Mouse (Mus musculus) heart, postnatal 0 days (tissue): ENCODE measurements at regions not wholly inside any gene's neighbourhood (a gene's known extent, or its start where the extent isn't known, plus 50 kb on each side); places are given as distances from the start of the nearest gene placed in this dataset.

Source experiments
- ATAC-seq: fragments of 200-750 bp; cut with Nextera tagmentation; 2 replicates; pipeline ENCODE4 v1.8.0; 2017; ENCODE audit warnings: low read depth, moderate number of reproducible peaks, moderate library complexity; ENCODE audit not compliant: insufficient read depth
- DNase-seq: peaks from one replicate; pipeline ENCODE4 v3.0.0-alpha.2; 2016; ENCODE audit warnings: low spot score
- H3K27ac ChIP-seq: fragments of 300-500 bp; sonication (generic); 2 replicates; pipeline ENCODE4 v1.5.1; 2014; ENCODE audit warnings: low read depth, mild to moderate bottlenecking
- H3K27me3 ChIP-seq: fragments of 300-500 bp; sonication (generic); 2 replicates; pipeline ENCODE4 v1.6.1; 2014; ENCODE audit warnings: low read length, mixed read lengths; ENCODE audit not compliant: control insufficient read depth, insufficient read depth
- H3K36me3 ChIP-seq: fragments of 300-500 bp; sonication (generic); replicated peaks from 2 replicates; pipeline ENCODE4 v1.6.1; 2014; ENCODE audit warnings: low read length, mixed read lengths; ENCODE audit not compliant: control insufficient read depth, insufficient read depth
- H3K4me1 ChIP-seq: fragments of 300-500 bp; sonication (generic); 2 replicates; pipeline ENCODE4 v1.6.1; 2014; ENCODE audit warnings: antibody characterized with exemption; ENCODE audit not compliant: control insufficient read depth, insufficient read depth
- H3K4me2 ChIP-seq: fragments of 300-500 bp; sonication (generic); 2 replicates; pipeline ENCODE4 v1.6.1; 2014; ENCODE audit warnings: low read depth, mild to moderate bottlenecking, low read length, moderate library complexity
- H3K4me3 ChIP-seq: fragments of 300-500 bp; sonication (generic); 2 replicates; pipeline ENCODE4 v1.5.1; 2014; ENCODE audit warnings: low read depth, low read length
- H3K9ac ChIP-seq: fragments of 300-500 bp; sonication (generic); replicated peaks from 2 replicates; pipeline ENCODE4 v1.6.1; 2014; ENCODE audit warnings: low read depth, low read length, mixed read lengths
- H3K9me3 ChIP-seq: fragments of 300-500 bp; sonication (generic); replicated peaks from 2 replicates; pipeline ENCODE4 v1.6.1; 2016; ENCODE audit warnings: low read length; ENCODE audit not compliant: control insufficient read depth
- CTCF ChIP-seq: IDR thresholded peaks from 2 replicates; pipeline ENCODE4 v1.5.1; 2016; ENCODE audit warnings: antibody characterized with exemption, control low read depth, low read depth
- EP300 ChIP-seq: IDR thresholded peaks from 2 replicates; pipeline ENCODE4 v1.6.1; 2016; ENCODE audit warnings: antibody characterized with exemption, low read depth
- WGBS: fragments of 180-500 bp; shearing (Covaris S2); extraction: QIAGEN DNeasy Blood & Tissue Kit; methylation state at CpG from one replicate; pipeline ENCODE4 v1.1.7; 2014; 5-methylcytosine and 5-hydroxymethylcytosine counted together

DNA sequence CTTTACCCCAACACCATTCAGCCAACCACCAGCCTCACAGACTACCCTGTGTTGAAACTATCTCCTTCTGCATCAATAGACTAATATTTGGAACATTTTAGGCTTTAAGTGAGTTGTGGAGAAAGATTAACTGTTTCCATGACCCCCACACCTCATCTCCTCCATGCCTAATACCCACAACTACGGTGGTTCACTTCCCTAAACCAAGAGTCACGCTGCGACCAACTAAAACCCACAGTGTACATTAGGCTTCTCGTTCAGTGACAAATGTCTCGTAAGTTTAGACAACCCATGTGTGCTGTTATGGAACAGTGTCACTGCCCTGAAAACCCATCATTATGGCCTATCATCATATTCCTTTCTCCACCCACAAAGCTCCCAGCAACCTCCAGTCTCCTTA, 381.3 kb upstream of the Runx1 start:
- no peaks in the 10 kb centered on the region for H3K27me3 ChIP-seq
- no peaks in the 10 kb centered on the region for H3K36me3 ChIP-seq
- H3K4me2 ChIP-seq = no peak overlapping the region
- H3K4me3 ChIP-seq = no peak overlapping the region
- H3K4me1 ChIP-seq = no peaks in the 10 kb centered on the region
- H3K9ac ChIP-seq = no peak overlapping the region
- DNase-seq (no peak), ATAC-seq (no peak)
- no peaks in the 10 kb centered on the region for H3K9me3 ChIP-seq
- no peak overlapping the region for H3K27ac ChIP-seq
- TF ChIP-seq EP300 = no peak
- 94% methylated on average over 5 of the region's 5 CpGs for WGBS

DNA sequence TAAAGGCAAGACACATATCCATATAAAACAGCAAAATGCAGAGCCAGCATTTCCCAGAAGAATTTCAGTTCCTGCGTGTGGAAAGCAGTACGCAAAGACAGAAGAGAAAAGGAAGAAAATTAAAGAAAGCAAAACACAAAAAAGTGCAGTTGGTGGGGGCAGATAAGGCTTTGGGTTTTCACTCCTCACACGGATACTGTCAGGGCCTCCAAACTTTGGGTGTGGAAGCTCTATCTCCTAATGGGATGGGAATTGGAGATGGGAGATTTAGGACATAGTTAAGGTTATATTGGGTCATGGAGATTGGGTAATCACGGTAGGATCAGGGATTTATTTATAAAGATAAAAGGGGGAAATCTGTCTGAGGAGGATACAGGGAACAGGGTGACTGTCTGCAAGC, 380.4 kb upstream of the Runx1 start:
- ATAC-seq = no peak
- 75% methylated on average over 4 of the region's 4 CpGs for WGBS
- H3K36me3 ChIP-seq = no peaks in the 10 kb centered on the region

GRCm38 (mm10) chr16:93204601-93205000, 378.7 kb upstream of the Runx1 start:
- H3K4me1 ChIP-seq = no peaks in the 10 kb centered on the region
- no peak overlapping the region for H3K4me3 ChIP-seq
- ATAC-seq (no peak), DNase-seq (no peak)
- 61% methylated on average over 4 of the region's 4 CpGs for WGBS
- no peak overlapping the region for H3K9ac ChIP-seq
- H3K9me3 ChIP-seq = no peaks in the 10 kb centered on the region
- TF ChIP-seq CTCF = no peak
- TF ChIP-seq EP300 = no peak
- no peaks in the 10 kb centered on the region for H3K27me3 ChIP-seq
- no peak overlapping the region for H3K4me2 ChIP-seq
- no peaks in the 10 kb centered on the region for H3K36me3 ChIP-seq
- no peak overlapping the region for H3K27ac ChIP-seq

More for the DNA sequence above, 380.4 kb upstream of the Runx1 start:
- TF ChIP-seq EP300 = no peak
- no peak for DNase-seq
- Histone ChIP-seq H3K4me3 (no peak overlapping the region), H3K9me3 (no peaks in the 10 kb centered on the region), H3K27me3 (no peaks in the 10 kb centered on the region), H3K4me1 (no peaks in the 10 kb centered on the region), H3K27ac (no peak overlapping the region), H3K9ac (no peak overlapping the region), H3K4me2 (no peak overlapping the region)

- no peak overlapping the region for H3K27ac ChIP-seq
- no peak overlapping the region for H3K9ac ChIP-seq
- H3K4me2 ChIP-seq = no peak overlapping the region
- no peaks in the 10 kb centered on the region for H3K27me3 ChIP-seq
- ATAC-seq = no peak
- TF ChIP-seq EP300 (no peak), CTCF (no peak)
- no peaks in the 10 kb centered on the region for H3K4me1 ChIP-seq
- no peaks in the 10 kb centered on the region for H3K9me3 ChIP-seq
- H3K4me3 ChIP-seq = no peak overlapping the region
- no peaks in the 10 kb centered on the region for H3K36me3 ChIP-seq
- no peak for DNase-seq
Observed at GRCm38 (mm10) chr16:93202591-93202990, 376.6 kb upstream of the Runx1 start.

GRCm38 (mm10) chr16:93197300-93197699, 371.4 kb upstream of the Runx1 start:
- Histone ChIP-seq H3K4me1 (no peaks in the 10 kb centered on the region), H3K9me3 (no peaks in the 10 kb centered on the region), H3K4me3 (no peak overlapping the region), H3K27ac (no peak overlapping the region), H3K9ac (no peak overlapping the region), H3K4me2 (no peak overlapping the region), H3K27me3 (no peaks in the 10 kb centered on the region), H3K36me3 (no peaks in the 10 kb centered on the region)
- DNase-seq (no peak), ATAC-seq (no peak)
- TF ChIP-seq CTCF (no peak), EP300 (no peak)
- WGBS = 62% methylated on average over 8 of the region's 8 CpGs

DNA sequence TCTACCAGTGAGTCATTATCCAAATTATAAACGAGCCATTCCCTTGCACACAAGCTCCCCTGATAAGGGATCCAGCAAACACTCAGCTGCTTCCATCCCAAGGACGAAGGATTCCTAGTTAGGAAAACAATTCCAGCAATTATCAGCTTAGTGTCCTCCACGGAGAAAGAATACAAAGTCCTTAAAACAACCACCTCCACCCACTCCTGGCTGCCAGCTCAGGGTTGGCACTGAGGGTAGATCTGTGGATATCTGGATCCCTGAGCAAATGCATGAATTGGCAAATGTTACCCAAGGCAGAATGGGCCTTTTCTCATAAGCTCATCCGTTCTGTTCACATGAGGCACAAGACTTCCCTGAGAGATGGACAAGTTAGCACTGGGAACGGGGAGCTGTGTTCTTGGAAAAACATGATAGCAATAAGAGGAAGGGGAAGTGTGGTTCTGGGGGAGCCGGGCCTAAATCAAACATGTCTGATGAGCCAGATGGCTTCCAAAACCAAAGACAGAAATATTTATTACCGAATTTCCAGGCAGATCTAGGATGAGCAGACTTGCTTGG, 368.1 kb upstream of the Runx1 start:
- Histone ChIP-seq H3K27ac (no peak overlapping the region), H3K36me3 (no peaks in the 10 kb centered on the region), H3K4me3 (no peak overlapping the region), H3K4me2 (no peak overlapping the region), H3K27me3 (no peaks in the 10 kb centered on the region), H3K9ac (no peak overlapping the region), H3K9me3 (no peaks in the 10 kb centered on the region), H3K4me1 (no peaks in the 10 kb centered on the region; the same call in 1 of the 2 replicates)
- TF ChIP-seq EP300 (no peak), CTCF (no peak)
- DNase-seq (no peak), ATAC-seq (no peak)
- 42% methylated on average over 7 of the region's 7 CpGs for WGBS
